ENCODE assay signal across 10 mouse cellular contexts in genomic region chr17:72926994-72927393, GRCm38 (mm10). TPM values are rescaled to one million over a fixed set of nuclear protein-coding genes. Genes with fewer than 3 reads are reported as not detected.
A peak's percentile ranks its signal among the peaks of the same experiment; 100 is the strongest.
DNase-seq lines count a peak whose midpoint lies in the region; ATAC-seq and TF ChIP-seq lines count a peak whose summit lies in the region.
"Had no signal": no experiment of that assay in that cellular context is flagged by ENCODE, and none has a peak within 500 bp of the region (broad histone marks: within the 10 kb centered on the region; RNA-seq: fewer than 3 reads in every experiment).

No protein-coding gene starts in this region.

- peak overlapping the region; percentile 76 to 97 for H3K27ac ChIP-seq in heart, embryonic 14.5 days (replicated peaks in 1 of 2; ENCODE audit: control insufficient read depth in 1 of 2, insufficient read depth in 1 of 2, low read depth in 2 of 2, low read length in 2 of 2)
- peak overlapping the region; percentile 67 for H3K27ac ChIP-seq in left cerebral cortex, adult 2 months

- intact Hi-C loops in heart, postnatal 25 days (cut with DNase I) = no loop called here
- intact Hi-C loops in left cerebral cortex, adult 2 months (cut with DNase I) = no loop called here

- peak overlapping the region; percentile 94 for H3K4me2 ChIP-seq in heart, embryonic 14.5 days (ENCODE audit: low read length)

- TF ChIP-seq CTCF in left cerebral cortex, adult 2 months (IDR thresholded peaks at IDR 0.05) = no peak

- peaks cover under 1% of the 10 kb centered on the region; the same call in 1 of the 2 replicates for H3K9me3 ChIP-seq in heart, embryonic 14.5 days (ENCODE audit: control insufficient read depth, low read length)

- H3K9ac ChIP-seq in heart, embryonic 14.5 days (ENCODE audit: low read length) = peak overlapping the region; percentile 100

- H3K4me3 ChIP-seq in heart, embryonic 14.5 days (ENCODE audit: control insufficient read depth in 1 of 2, insufficient read depth in 1 of 2, low read depth in 1 of 2, low read length in 2 of 2) = peak overlapping the region in 1 of 2 experiments; percentile 5; a peak in 2 of 4 replicates
- H3K4me3 ChIP-seq in left cerebral cortex, adult 2 months = no peak overlapping the region

- peaks cover 33 to 68% of the 10 kb centered on the region in 2 experiments for H3K4me1 ChIP-seq in heart, embryonic 14.5 days (ENCODE audit: control insufficient read depth in 2 of 2, insufficient read depth in 2 of 2, low read length in 2 of 2)

- ATAC-seq in heart, embryonic 14.5 days (ENCODE audit: insufficient number of reproducible peaks, insufficient read depth, low FRiP score, low read depth) = no peak
- peak; percentile 25 for ATAC-seq in CD4-positive, CD25-positive, alpha-beta regulatory T cell, adult 4 months
- peak; percentile 27 to 42; a peak in 1 of 4 replicates for ATAC-seq in hematopoietic stem cell, adult 5-6 weeks (replicated peaks in 1 of 2; ENCODE audit: insufficient read depth in 1 of 2, low FRiP score in 2 of 2, low TSS enrichment in 1 of 2, low read depth in 1 of 2, poor library complexity in 2 of 2, severe bottlenecking in 2 of 2)

- H3K36me3 ChIP-seq in heart, embryonic 14.5 days (ENCODE audit: control insufficient read depth, insufficient read depth, low read length) = peaks cover 93% of the 10 kb centered on the region

- 65% methylated on average over 8 of the region's 8 CpGs for WGBS in heart, embryonic 14.5 days

- H3K27me3 ChIP-seq in heart, embryonic 14.5 days (ENCODE audit: control insufficient read depth, insufficient read depth, low read length) = no peaks in the 10 kb centered on the region

- no peak for DNase-seq in heart, postnatal 25 days (ENCODE audit: low spot score)
- no peak for DNase-seq in left cerebral cortex, adult 2 months (ENCODE audit: extremely low spot score in 1 of 2, low spot score in 2 of 2)
- DNase-seq in left cerebral cortex, adult 11 months (ENCODE audit: low spot score) = no peak
- no peak for DNase-seq in adrenal gland, adult 2 months
- DNase-seq: adrenal gland, postnatal 36 days; cerebellum, adult 11-12 months; lung, adult 18-20 months had no signal

RNA-seq across cellular contexts. Expression of gene Lbh, which starts 8.9 kb away (rescaled TPM):
- polyA plus RNA-seq in heart, embryonic 14.5 days (2014; fragmentation: Nextera tagmentation; extraction: Ambion mirVana) = 28.8 and 36.2 TPM in 2 replicates
- total RNA-seq in heart, postnatal 25 days (2021) = 100 to 1,000 TPM; 390 to 430 TPM
- total RNA-seq in left cerebral cortex, adult 2 months (2021) = 10 to 100 TPM; 37.5 to 37.8 TPM
- 10 to 100 TPM; 22.7 to 38.5 TPM for polyA plus RNA-seq in CD4-positive, CD25-positive, alpha-beta regulatory T cell, adult 4 months (2017; shearing (Covaris generic))
- 23.1 and 24.5 TPM in 2 replicates for total RNA-seq in hematopoietic stem cell, adult 5-6 weeks (2017)
- 10 to 100 TPM; 22.0 to 53.6 TPM for total RNA-seq in adrenal gland, adult 2 months (2021)
- polyA plus RNA-seq in adrenal gland, adult 2 months (2012; rRNA removed) = 25.8 and 26.3 TPM in 2 replicates

Comparison
In these comparisons a context has a peak if more than half of its experiments do, and no peak if none do; other contexts are left out.
1. RNA of gene Lbh, which starts 8.9 kb away (total RNA-seq): 390 to 430 TPM in heart, postnatal 25 days; 22.0 to 53.6 TPM in adrenal gland, adult 2 months, 37.5 to 37.8 TPM in left cerebral cortex, adult 2 months and 23.1 to 24.5 TPM in hematopoietic stem cell, adult 5-6 weeks; every median in the first group is over 4 times any median in the second.